Mouse (Mus musculus): Measurements from ENCODE around the gene Acbd5. TPM values are rescaled to one million over a fixed set of nuclear protein-coding genes. Genes with fewer than 3 reads are reported as not detected.
"Not testable (repeated sequence)": the region's sequence is repeated elsewhere in the genome, so short reads cannot be mapped to it uniquely, and the experiment has no call there.

Acbd5 gene
- total and polyA plus RNA-seq, 2 experiments, result 23.2 to 189 TPM

- WGBS, result under 1% methylated on average over 58 of the region's 59 CpGs
- H3K4me3 ChIP-seq (ENCODE audit: insufficient read depth, low read depth, low read length), result peak overlapping the region; percentile 95
- peak overlapping the region; percentile 94 for H3K9ac ChIP-seq (ENCODE audit: low read depth, low read length)
- H3K27ac ChIP-seq (replicated peaks; ENCODE audit: insufficient read depth, low read depth, low read length), result peak overlapping the region; percentile 92
- DNase-seq (ENCODE audit: extremely low read depth, low read depth, low spot score), result peak; percentile 30
- H3K36me3 ChIP-seq (ENCODE audit: control insufficient read depth, insufficient read depth, low read length), result no peaks in the 10 kb centered on the region
- H3K4me1 ChIP-seq (ENCODE audit: control insufficient read depth, insufficient read depth, low read length), result peaks cover 17% of the 10 kb centered on the region
- no peaks in the 10 kb centered on the region for H3K27me3 ChIP-seq (ENCODE audit: control insufficient read depth, insufficient read depth, low read length)
- peaks cover 24% of the 10 kb centered on the region for H3K79me2 ChIP-seq (ENCODE audit: control insufficient read depth, insufficient read depth, low read length)
- TF ChIP-seq CTCF (IDR thresholded peaks at IDR 0.05; ENCODE audit: low read depth, low read length), result no peak
- no peak for TF ChIP-seq POLR2A (IDR thresholded peaks at IDR 0.05; ENCODE audit: extremely low read depth, insufficient read depth, low read length)
Observed at GRCm38 (mm10) chr2:23039082-23040000, 28.6 kb upstream of the Acbd5 start.

- Histone ChIP-seq H3K4me1 (ENCODE audit: control insufficient read depth, insufficient read depth, low read length) (peaks cover 17% of the 10 kb centered on the region), H3K9ac (ENCODE audit: low read depth, low read length) (peak within 1 kb of the TSS; percentile 94), H3K27ac (replicated peaks; ENCODE audit: insufficient read depth, low read depth, low read length) (peak within 1 kb of the TSS; percentile 92), H3K79me2 (ENCODE audit: control insufficient read depth, insufficient read depth, low read length) (peaks cover 23% of the 10 kb centered on the region), H3K27me3 (ENCODE audit: control insufficient read depth, insufficient read depth, low read length) (no peaks in the 10 kb centered on the region), H3K4me3 (ENCODE audit: insufficient read depth, low read depth, low read length) (peak within 1 kb of the TSS; percentile 95), H3K36me3 (ENCODE audit: control insufficient read depth, insufficient read depth, low read length) (no peaks in the 10 kb centered on the region)
- DNase-seq (ENCODE audit: extremely low read depth, low read depth, low spot score), result peak; percentile 97
- TF ChIP-seq CTCF (IDR thresholded peaks at IDR 0.05; ENCODE audit: low read depth, low read length), result no peak
- peak; percentile 95 for TF ChIP-seq POLR2A (IDR thresholded peaks at IDR 0.05; ENCODE audit: extremely low read depth, insufficient read depth, low read length)
- 0% methylated on average over 23 of the region's 24 CpGs for WGBS
Observed at GRCm38 (mm10) chr2:23040001-23040646, 27.8 kb upstream of the Acbd5 start, which contains the start of gene Abi1. Gene Abi1 (minus strand): TSS chr2:23040241.

- Histone ChIP-seq H3K4me1 (ENCODE audit: control insufficient read depth, insufficient read depth, low read length) (peaks cover 15% of the 10 kb centered on the region), H3K79me2 (ENCODE audit: control insufficient read depth, insufficient read depth, low read length) (peaks cover 21% of the 10 kb centered on the region), H3K27ac (replicated peaks; ENCODE audit: insufficient read depth, low read depth, low read length) (peak overlapping the region; percentile 59)
- not testable (repeated sequence) for DNase-seq (ENCODE audit: extremely low read depth, low read depth, low spot score); H3K27me3 ChIP-seq (ENCODE audit: control insufficient read depth, insufficient read depth, low read length); H3K9ac ChIP-seq (ENCODE audit: low read depth, low read length); H3K4me3 ChIP-seq (ENCODE audit: insufficient read depth, low read depth, low read length); H3K36me3 ChIP-seq (ENCODE audit: control insufficient read depth, insufficient read depth, low read length)
- WGBS, result 79% methylated on average over 7 of the region's 7 CpGs
Observed at GRCm38 (mm10) chr2:23040690-23041089, 27.3 kb upstream of the Acbd5 start.

- no peaks in the 10 kb centered on the region for H3K27me3 ChIP-seq (ENCODE audit: control insufficient read depth, insufficient read depth, low read length)
- peaks cover 15% of the 10 kb centered on the region for H3K4me1 ChIP-seq (ENCODE audit: control insufficient read depth, insufficient read depth, low read length)
- no peak overlapping the region for H3K4me3 ChIP-seq (ENCODE audit: insufficient read depth, low read depth, low read length)
- TF ChIP-seq POLR2A (IDR thresholded peaks at IDR 0.05; ENCODE audit: extremely low read depth, insufficient read depth, low read length), result no peak
- no peak for TF ChIP-seq CTCF (IDR thresholded peaks at IDR 0.05; ENCODE audit: low read depth, low read length)
- peak; percentile 17 for DNase-seq (ENCODE audit: extremely low read depth, low read depth, low spot score)
- H3K79me2 ChIP-seq (ENCODE audit: control insufficient read depth, insufficient read depth, low read length), result peaks cover 21% of the 10 kb centered on the region
- H3K9ac ChIP-seq (ENCODE audit: low read depth, low read length), result no peak overlapping the region
- H3K36me3 ChIP-seq (ENCODE audit: control insufficient read depth, insufficient read depth, low read length), result no peaks in the 10 kb centered on the region
- WGBS, result 86% methylated on average over 4 of the region's 4 CpGs
- no peak overlapping the region for H3K27ac ChIP-seq (replicated peaks; ENCODE audit: insufficient read depth, low read depth, low read length)
Observed at GRCm38 (mm10) chr2:23041457-23041856, 26.5 kb upstream of the Acbd5 start.

- no peaks in the 10 kb centered on the region for H3K27me3 ChIP-seq (ENCODE audit: control insufficient read depth, insufficient read depth, low read length)
- H3K9ac ChIP-seq (ENCODE audit: low read depth, low read length), result no peak overlapping the region
- peaks cover 11% of the 10 kb centered on the region for H3K4me1 ChIP-seq (ENCODE audit: control insufficient read depth, insufficient read depth, low read length)
- WGBS, result 82% methylated on average over 3 of the region's 3 CpGs
- TF ChIP-seq POLR2A (IDR thresholded peaks at IDR 0.05; ENCODE audit: extremely low read depth, insufficient read depth, low read length) (no peak), CTCF (IDR thresholded peaks at IDR 0.05; ENCODE audit: low read depth, low read length) (no peak)
- H3K27ac ChIP-seq (replicated peaks; ENCODE audit: insufficient read depth, low read depth, low read length), result no peak overlapping the region
- peaks cover 15% of the 10 kb centered on the region for H3K79me2 ChIP-seq (ENCODE audit: control insufficient read depth, insufficient read depth, low read length)
- no peak for DNase-seq (ENCODE audit: extremely low read depth, low read depth, low spot score)
- no peak overlapping the region for H3K4me3 ChIP-seq (ENCODE audit: insufficient read depth, low read depth, low read length)
- no peaks in the 10 kb centered on the region for H3K36me3 ChIP-seq (ENCODE audit: control insufficient read depth, insufficient read depth, low read length)
Observed at GRCm38 (mm10) chr2:23042189-23042588, 25.8 kb upstream of the Acbd5 start.

Measured in liver, adult 2 months (tissue).